Mouse (Mus musculus) liver, adult 2 months (tissue): ENCODE data around the gene Macf1.

Experiments used
- CTCF ChIP-seq: fragments of 200-500 bp; IDR thresholded peaks from 2 replicates; pipeline ENCODE4 v1.5.1; 2011; ENCODE audit warnings: low read depth, low read length, control low read depth
- POLR2A ChIP-seq: fragments of 200-500 bp; IDR thresholded peaks from 2 replicates; pipeline ENCODE4 v1.6.1; 2011; ENCODE audit warnings: low read length, control low read depth; ENCODE audit not compliant: insufficient read depth; ENCODE audit errors: extremely low read depth

DNA sequence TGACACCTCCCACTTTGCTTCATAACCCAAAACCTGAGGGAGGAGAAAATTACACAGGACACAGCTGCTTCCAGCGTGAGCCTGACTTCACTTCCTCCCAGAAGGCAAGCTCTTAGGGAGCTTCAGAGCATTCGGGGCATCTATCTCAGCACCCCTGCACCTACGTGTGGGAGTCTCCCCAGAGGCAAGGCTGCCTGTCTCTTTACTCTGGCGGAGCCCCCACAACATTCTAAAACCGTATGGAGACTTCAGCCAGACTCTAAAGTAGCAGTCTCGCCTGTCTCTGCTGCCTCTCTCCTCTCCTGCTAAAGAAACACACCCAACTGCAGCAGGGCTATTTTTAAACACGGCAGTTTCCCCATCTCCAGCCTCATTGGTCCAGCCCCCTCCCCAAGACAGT lies 3.2 kb downstream of the Macf1 start:
- TF ChIP-seq POLR2A: no peak
- no peak for TF ChIP-seq CTCF
